Mouse (Mus musculus): ENCODE measurements around the gene Tmppe.

Gene Tmppe

DNA sequence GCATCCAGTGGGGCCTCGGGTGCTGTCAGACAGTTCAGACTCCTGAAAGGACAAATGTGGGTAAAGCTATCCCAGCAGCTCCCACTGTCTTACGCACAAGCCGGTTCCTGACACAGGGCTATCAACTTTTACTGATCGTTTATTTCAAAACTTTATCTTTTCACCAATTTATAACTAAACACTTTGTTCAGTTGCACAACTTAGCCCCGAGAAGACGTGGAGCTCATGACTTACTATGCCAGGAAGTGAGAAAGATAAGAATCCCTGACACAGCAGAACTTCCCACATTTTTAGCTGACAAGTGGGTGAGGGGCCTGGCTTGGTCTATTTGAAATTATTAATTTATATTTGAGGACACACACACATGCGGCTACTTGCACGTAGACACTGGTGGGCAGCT, 6.2 kb upstream of the Tmppe start:
- in situ Hi-C loops (cut with MboI, MseI) = no loop called here

DNA sequence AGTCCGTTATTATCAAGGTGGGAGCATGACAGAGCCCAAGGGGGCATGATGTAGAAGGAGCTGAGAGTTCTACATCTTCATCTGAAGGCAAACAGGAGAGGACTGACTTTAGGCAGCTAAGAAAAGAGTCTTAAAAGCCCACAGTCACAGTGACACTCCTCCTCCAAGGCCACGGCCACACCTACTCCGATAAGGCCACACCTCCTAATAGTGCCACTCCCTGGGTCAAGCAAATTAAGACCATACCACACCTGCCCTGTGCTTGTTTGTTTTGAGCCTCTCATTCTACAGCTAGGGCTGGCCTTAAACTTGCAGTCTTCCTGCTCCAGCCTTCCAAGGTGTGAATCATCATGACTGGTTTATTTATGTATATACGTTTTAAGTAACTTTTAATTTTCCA, 5.6 kb upstream of the Tmppe start:
- in situ Hi-C loops (cut with MboI, MseI) = no loop called here

DNA sequence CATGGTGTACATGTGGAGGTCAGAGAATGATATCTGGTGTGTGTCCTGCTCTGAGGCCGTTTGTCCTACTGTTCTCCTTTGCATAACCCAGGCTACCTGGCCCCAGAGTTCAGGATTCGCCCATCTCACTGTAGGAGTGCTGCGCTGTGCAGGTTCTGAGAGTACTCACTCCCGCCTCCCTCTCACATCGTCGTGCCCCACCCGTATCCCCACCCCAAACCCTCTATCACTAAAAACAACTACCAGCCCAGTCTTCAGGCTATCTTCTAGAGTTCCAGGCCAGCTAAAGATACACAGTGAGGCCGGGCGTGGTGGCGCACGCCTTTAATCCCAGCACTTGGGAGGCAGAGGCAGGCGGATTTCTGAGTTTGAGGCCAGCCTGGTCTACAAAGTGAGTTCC, 1.2 kb upstream of the Tmppe start:
- in situ Hi-C loops (cut with MboI, MseI) = no loop called here

DNA sequence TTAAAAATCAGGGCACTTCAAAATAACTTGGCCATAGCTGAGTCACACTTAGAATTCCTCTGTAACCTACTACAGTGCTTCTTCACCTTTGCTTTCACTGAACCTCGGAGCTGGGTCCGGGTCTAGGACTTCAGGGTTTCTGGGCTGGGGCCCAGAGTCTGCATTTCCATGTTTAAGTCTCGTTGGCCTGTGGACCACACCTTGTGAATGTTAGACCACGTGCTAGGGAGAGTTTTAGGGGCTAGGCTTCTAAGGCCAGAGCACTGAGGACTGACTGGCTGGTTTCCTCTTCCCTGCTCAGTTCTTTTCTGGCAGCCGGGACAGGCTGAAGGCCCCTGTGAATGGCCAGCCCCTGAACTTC, 337 bp upstream of the Tmppe start:
- in situ Hi-C loops (cut with MboI, MseI) = no loop called here

DNA sequence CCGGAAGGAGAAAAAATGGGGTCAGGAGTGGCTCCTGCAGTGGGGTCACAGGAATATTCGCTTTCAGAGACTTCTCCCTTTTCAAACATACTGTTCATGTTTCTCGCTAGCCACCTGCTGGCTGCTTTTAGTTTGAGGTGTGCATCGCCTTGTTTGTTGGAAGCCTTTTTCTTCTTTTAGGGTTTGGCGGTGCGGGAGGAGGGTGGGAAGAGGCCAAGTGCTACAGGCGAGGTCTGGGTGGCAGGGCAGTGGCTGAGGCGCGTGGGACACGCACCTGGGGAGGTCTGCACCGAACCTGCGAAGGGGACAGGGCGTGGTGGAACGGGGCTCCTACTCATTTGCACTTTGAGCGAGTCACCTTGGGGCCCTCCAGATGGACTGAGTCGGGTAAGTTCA, 778 bp downstream of the Tmppe start:
- in situ Hi-C loops (cut with MboI, MseI) = no loop called here

DNA sequence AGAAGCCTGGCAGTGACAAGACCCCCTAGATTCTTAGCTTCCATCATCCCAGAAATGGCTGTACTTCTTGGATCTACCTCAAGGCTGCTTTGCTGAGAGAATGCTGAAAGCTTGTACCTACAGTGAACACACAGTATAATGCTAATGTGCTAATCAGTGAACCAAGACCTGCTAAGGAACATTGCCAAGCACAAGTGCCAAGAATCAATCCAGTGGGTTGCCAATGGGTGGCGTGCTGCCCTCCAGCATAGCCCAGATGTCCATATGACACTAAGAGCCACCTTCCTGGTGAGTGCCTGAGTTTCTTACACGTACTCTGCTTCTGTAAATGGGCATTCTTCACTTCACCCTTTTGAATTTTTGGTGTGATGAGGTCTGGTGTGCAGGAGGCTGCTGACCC, 6.8 kb downstream of the Tmppe start:
- in situ Hi-C loops (cut with MboI, MseI) = no loop called here

DNA sequence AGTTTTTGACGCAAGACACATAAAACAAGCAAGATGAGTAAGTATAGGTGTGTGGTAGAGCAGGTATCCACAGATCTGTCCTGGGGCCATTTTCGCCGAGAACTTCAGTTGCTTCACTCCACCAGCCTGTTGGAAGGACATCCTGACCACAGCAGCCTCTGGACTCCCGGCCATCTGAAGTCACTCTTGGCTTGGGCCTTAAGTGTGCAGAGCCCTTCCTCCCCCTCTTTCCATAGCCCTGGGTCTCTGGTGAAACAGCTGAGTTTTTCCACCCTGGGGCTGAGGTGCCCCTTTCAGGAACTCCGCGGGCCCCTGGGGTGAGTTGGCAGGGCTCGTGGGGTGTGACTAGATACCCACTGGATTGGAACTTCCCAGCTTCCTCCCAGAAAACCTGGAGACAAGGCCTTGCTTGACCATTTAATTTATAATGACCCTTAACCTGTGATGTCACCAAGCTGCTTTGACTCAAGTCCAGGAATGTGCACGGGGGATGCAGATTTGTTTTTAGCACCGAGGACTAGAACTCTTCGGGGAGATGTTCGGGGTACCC, 9.5 kb downstream of the Tmppe start:
- in situ Hi-C loops (cut with MboI, MseI) = no loop called here

DNA sequence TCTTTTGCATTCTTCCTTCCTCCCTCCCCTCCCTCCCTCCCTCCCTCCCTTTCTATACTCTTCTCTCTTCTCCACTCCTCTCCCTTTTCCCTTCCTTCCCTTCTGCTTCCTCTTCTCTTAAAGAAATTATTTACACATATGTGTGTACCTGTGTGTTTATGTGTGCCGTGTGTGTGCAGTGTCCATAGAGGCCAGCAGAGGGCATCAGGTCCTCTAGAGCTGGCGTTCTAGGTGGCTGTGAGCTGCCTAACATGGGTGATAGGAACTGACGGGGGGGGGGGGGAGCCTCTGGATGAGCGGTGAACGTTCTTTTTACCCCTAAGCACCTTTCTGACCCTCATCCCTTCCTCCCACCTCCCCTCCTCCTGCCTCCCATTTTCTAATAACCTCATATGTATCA, 10.4 kb downstream of the Tmppe start:
- in situ Hi-C loops (cut with MboI, MseI) = no loop called here

DNA sequence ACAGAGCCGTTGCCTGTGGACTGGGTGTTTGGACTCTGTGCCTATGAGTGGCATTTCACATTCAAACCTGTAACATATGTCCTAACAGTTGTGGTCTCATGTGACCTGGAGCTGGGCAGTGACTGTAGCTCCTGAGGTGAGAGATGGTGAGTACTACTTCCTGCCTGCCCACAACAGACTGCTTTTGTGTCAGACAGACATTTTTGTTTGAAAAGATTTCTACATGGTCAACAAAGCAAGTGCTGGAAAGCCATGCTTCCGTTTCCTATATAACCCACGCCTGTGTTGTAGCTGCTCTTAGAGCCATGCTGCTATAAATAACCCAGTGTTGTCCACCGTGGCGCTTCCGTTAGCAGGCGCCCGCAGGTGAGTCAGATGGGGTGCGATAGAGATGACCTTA, 11.5 kb downstream of the Tmppe start:
- in situ Hi-C loops (cut with MboI, MseI) = no loop called here

DNA sequence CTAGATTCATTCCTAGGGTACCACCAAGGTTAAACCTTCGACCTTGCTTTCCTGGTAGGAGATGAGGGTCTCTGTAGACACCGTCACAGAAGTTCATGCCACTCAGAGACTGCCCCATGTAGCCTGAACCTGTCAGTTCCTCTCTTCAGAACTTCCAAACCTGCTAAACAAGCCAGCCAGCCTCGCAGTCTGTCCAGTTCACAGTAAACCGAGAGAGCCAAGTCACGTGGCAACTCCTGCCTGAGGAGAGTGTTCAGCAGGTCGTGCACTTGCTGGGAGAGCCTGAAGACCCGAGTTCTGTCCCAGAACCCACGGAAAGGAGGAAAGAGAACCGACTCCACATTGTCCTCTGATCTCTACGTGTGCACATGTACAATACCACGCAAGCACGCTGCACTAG, 13.0 kb downstream of the Tmppe start:
- in situ Hi-C loops (cut with MboI, MseI) = no loop called here

DNA sequence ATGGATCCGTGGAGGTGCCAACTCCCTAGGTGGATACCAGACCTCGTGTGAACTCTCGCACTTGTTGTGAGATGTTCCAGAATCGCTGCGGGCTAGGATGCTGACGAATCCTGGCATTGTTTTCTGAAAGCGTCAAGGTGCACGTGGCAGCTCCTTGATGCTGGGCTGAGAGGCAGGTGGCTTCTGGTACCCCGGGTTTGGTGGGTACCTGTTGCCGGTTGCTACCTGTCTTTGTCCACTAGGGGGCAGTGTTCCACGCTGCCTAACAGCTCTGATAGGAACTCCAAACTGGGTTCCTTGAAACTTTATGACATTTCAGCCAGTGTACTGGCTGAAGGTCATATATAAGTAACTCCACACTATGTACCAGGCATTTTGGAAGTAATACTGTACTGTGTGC, 14.8 kb downstream of the Tmppe start:
- in situ Hi-C loops (cut with MboI, MseI) = loop anchor here (5.0 kb wide), 2 partner anchors 82 to 167 kb away; no protein-coding TSS in a partner anchor

DNA sequence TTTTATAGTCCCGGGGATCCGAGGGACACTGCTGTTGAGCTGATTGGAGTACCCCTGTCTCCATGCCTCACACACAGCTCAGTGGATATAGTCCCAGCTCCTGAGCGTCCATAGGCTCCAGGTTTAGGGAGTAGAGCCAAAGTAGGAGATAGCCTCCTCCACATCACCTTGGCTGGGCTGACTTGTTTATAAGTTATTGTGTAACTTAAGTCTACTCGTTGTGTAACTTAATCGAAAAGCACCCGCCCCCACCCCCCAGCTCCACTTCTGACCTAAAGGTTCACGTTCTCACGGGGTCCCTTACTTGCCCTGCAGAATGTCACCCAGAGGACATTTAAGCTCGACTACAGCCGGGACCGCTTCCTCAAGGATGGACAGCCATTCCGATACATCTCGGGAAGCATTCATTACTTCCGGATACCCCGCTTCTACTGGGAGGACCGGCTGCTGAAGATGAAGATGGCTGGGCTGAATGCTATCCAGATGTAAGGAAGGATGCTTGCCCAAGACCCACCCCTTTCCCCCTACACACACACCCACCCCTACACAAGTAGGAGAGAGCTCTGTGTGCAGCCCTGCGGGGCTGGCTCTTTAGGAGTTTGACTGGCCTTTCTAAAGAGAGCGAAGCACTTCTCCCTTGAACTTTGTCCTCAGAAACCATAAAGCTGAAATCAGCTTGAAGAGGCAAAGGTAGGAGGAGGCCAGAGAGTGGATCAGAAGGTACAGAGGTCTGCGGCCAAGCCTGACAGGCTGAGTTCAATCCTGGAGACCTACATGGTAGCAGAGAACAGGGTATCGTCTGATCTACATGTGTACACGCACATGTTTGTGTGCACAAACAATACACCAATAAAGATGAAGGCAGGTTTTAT, 16.0 kb downstream of the Tmppe start:
- in situ Hi-C loops (cut with MboI, MseI) = loop anchor here (5.0 kb wide), 2 partner anchors 80 to 165 kb away; no protein-coding TSS in a partner anchor

DNA sequence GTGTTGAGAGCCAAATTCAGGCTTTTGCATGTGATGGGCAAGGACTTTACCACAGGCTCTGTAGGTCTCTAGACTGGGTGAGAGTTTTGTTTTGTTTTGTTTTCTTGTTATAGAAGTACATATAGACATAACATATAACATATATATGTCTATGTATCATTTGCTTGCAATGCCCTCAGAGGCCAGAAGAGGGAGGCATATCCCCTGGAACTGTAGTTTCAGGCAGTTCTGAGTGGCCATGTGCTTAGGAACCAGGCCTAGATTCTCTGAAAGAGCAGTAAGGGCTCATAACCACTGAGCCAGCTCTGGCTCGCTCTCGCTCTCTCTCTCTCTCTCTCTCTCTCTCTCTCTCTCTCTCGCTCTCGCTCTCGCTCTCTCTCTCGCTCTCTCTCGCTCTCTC, 17.3 kb downstream of the Tmppe start:
- in situ Hi-C loops (cut with MboI, MseI) = loop anchor here (5.0 kb wide), 2 partner anchors 79 to 164 kb away; no protein-coding TSS in a partner anchor

DNA sequence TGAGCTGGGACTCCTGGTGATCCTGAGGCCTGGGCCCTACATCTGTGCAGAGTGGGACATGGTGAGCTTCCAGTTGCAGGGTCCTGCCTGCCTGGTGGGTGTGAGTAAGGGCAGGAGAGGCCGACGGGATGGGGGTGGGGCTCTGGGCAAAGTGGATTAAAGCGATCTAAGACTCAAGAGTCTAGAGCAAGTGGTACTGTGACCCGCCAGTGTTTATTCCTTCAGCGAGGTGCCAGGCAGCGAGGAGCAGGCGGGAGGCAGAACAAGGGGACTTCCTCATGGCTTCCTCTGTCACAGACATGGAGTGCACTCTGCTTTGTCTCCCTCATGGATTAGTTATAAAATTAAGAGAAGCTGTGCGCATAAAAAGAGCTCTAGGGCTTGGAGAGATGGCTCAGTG, 19.5 kb downstream of the Tmppe start:
- in situ Hi-C loops (cut with MboI, MseI) = no loop called here

DNA sequence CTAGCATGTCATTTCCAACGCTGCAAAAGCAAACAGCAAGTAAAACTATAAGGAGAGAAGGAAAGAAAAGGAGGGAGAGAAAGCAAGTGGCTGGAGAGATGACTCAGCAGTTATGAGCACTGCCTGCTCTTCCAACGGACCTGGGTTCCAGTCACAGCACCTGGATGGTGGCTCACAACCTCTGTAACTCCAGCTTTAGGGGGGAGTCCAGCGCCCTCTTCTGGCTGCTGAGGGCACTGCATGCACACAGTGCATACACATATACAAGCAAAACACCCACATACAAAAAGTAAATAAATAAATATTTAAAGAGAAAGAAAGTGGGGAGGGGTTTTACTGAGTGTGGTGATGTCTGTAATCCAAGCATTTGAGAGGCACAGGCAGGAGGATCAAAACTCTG, 20.1 kb downstream of the Tmppe start:
- in situ Hi-C loops (cut with MboI, MseI) = no loop called here

DNA sequence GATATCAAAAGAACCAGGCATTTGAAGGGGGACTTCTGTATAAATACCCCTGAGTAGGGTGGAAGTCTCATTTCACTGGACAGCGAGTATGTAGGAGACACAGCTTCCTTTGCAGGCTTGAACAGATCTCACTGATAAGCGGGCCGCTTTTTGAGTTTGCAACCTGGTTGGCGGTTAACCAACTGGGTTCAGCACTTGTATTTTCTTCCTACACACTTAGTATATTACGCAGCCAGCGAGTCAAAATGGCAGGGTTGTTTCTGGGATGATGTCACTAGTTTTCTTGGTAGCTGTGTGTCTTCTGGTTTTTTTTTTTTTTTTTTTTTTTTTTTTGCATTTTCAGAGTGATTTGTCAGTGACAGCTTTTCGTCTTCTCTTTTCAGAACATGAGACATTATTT, 20.9 kb downstream of the Tmppe start:
- in situ Hi-C loops (cut with MboI, MseI) = no loop called here

DNA sequence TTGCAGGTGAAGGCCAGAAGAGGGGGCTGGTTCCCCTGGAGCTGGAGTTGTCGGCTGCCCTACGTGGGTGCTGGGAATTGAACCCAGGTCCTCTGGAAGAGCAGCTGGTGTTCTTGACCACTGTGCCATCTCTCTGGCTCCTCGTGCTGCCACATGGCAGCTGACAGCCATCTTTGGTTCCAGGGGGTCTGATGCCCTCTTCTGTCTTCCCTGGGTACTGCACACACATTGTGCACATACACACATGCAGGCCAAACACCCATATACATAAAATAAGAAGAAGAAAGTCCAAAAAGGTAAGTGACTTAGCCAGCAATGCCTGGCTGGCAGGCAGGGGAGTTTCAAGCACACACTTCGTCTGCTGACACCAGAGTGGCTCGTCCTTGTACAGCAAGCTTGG, 24.7 kb downstream of the Tmppe start:
- in situ Hi-C loops (cut with MboI, MseI) = no loop called here

DNA sequence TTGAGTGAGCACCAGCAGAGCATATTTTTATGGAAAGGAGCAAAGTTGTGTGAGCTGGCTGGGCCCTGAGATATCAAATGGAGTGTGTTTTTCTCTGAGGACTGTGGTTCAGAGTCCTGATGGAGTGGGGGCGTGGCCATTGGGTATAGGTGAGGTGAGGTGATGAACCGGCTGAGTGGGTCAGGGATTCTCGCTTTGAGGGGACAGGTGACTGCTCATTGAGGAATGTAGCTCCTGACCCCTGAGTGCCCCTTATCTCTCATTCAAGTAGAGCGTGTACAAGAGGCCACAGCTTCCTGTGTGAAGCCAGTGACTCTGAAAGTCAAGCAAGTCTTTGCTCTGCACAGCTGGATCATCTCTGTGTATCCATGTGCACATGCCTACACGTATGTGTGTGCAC, 25.3 kb downstream of the Tmppe start:
- in situ Hi-C loops (cut with MboI, MseI) = no loop called here

DNA sequence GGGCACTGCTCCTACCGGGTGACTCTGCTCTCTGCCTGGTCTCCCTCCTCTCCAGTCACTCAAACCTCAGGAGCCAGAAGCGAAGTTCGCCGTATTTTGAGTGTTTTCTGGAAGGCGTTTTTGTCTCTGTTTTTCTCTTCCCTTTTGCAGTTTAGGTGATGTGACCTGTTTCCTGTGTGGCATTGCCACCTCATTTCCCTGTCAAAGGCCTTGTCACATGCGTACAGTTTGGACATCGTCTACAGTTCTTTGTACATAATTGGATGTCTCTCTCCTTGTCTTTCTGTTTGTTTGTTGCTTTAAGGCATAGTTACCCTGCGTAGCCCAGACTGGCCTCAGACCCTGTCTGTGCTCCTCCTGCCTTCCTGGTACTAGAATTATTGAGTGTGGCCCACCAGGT, 26.5 kb downstream of the Tmppe start:
- in situ Hi-C loops (cut with MboI, MseI) = no loop called here

DNA sequence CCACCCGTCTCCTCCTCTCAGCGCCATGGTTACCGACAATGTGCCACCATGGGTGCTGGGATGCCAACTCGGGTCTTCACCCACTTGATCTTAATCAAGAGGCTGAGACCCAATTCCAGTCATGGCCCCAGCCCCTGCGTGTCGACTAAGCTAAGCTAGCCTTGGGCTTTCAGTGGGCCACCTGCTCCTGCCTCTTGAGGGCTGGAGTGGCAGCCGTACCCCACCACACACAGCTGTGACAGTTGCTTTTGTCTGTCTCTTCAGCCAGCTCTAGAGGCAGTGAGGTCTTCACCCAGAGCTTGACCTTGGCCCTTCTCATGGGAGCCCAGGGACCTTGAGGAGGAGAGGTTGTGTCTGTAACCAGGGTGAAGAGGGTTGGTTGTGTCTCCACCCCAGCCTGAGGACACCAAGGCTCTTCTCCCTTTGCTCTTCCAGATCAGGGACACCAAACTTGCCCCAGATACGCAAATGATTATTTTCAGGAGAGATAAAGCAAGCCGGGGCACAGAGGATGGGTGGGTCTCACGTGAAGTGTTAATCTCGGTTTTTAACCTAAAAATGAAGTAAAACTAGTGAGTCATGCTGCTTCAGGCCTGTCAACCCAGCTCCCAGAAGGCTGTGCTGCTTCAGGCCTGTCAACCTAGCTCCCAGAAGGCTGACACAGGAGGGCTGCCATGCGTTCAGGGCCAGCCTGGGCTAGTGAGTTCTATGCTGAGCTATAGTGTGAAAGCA, 27.4 kb downstream of the Tmppe start:
- in situ Hi-C loops (cut with MboI, MseI) = no loop called here

DNA sequence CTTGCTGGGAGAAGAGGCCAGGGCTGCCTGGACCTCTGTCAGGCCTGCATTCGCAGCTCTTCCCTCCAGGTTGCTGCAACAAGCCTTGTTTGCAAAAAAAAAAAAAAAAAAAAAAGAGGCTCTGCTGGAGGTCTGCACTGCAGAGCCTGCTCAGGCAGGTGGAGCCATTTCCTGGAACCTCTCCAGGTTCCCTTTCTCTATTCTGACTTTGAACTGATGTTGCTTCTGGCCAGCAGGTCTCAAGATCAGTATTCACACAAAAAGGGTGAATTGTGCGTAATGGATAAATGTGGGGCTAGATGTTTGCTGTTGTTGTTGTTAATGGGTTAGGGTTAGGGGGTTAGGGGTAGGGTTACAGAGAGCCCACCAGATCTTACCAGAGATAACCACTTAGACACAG, 34.8 kb downstream of the Tmppe start:
- in situ Hi-C loops (cut with MboI, MseI) = no loop called here

DNA sequence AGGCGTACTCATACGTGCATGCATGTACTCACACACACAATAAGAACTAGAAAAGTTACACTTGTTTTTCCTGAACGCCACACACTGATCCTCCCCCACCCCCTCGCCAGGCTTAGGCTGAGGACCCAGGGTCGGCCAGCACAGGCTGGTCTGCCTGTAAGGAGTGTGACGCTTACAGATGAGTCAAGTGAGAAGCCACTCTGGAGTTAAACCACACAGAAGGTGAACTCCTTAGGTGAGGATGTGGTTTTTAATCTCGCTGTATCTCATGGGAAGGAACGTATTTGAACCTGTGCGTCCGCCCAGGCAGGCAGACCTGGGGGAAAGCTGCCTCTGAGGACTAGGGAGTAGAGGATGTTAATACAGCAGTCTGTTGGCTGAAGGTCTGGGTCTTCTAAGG, 39.6 kb downstream of the Tmppe start:
- in situ Hi-C loops (cut with MboI, MseI) = no loop called here

DNA sequence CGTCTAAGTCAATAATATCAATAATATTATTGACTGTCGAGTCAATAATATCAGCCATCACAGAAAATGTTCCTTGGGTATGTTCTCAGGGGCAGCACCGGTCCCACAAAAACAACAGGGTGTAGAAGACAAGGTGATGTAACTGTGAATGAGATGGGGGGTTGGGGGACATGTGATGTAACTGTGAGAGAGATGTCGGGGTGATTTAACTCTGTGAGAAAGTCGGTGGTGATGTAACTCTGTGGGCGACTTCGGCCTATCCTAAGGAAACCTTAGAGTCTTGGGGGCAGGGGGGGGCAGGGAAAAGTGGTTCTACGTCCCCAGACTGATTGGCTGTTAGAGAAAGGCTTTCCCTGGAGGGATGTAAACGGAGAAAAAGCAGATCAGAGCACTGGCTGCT, 41.3 kb downstream of the Tmppe start:
- in situ Hi-C loops (cut with MboI, MseI) = no loop called here

Measured in T-helper 2 cell (primary cell).